Mouse (Mus musculus) cortical plate, adult 2 months (tissue): ENCODE results near the gene Abhd14a.

Source experiments
- CTCF ChIP-seq: fragments of 200-500 bp; IDR thresholded peaks from 2 replicates; pipeline ENCODE4 v1.5.1; 2011; ENCODE audit warnings: mild to moderate bottlenecking, control low read depth, low read length; ENCODE audit not compliant: insufficient read depth; ENCODE audit errors: extremely low read depth
- POLR2A ChIP-seq: fragments of 200-500 bp; IDR thresholded peaks from 2 replicates; pipeline ENCODE4 v1.6.1; 2011; ENCODE audit warnings: mild to moderate bottlenecking, low read length, control low read depth; ENCODE audit not compliant: insufficient read depth; ENCODE audit errors: extremely low read depth

- TF ChIP-seq POLR2A (peak; percentile 68), CTCF (peak; percentile 40)
Measured at GRCm38 (mm10) chr9:106447348-106447747, at the start of gene Abhd14a, which contains the start of gene Abhd14b.
